Mouse (Mus musculus) hematopoietic stem cell, adult 5-6 weeks (primary cell): Measurements from ENCODE around the gene Gm20738. TPM values are rescaled to one million over a fixed set of nuclear protein-coding genes. Genes with fewer than 3 reads are reported as not detected.
"Not testable (repeated sequence)": the region's sequence is repeated elsewhere in the genome, so short reads cannot be mapped to it uniquely, and the experiment has no call there.

ENCODE experiments used
- ATAC-seq, 2 experiments: fragments of 125-278 bp in 1 of 2; replicated peaks in 1 of 2; 2 replicates each; pipeline ENCODE4 v1.8.0; 2016 to 2017; ENCODE audit warnings: inconsistent platforms in 2 of 2, mild to moderate bottlenecking in 2 of 2, moderate number of reproducible peaks in 2 of 2, low read depth in 1 of 2, moderate TSS enrichment in 1 of 2; ENCODE audit not compliant: low FRiP score in 2 of 2, poor library complexity in 2 of 2, severe bottlenecking in 2 of 2, insufficient read depth in 1 of 2, low TSS enrichment in 1 of 2
- total RNA-seq: library from RNA; stranded (forward); fragments of 172-1452, 232-1000 nt; gene quantifications from 2 replicates; pipeline ENCODE4 v1.2.3, GENCODE M21; 2017

Gm20738 gene
- total RNA-seq = not detected in 2 replicates

- ATAC-seq = not testable (repeated sequence)
These were observed at the start of gene Gm20738 for GRCm38 (mm10) chrY:37957511-37957910. Gm20738 (plus strand) TSS chrY:37957811.
